Mouse (Mus musculus) embryonic facial prominence, embryonic 12.5 days (tissue): ENCODE results near the gene Odf3l1. TPM values are rescaled to one million over a fixed set of nuclear protein-coding genes. Genes with fewer than 3 reads are reported as not detected.

Source experiments
- ATAC-seq: fragments of 200-750 bp; cut with Nextera tagmentation; 2 replicates; pipeline ENCODE4 v1.8.0; 2017; ENCODE audit not compliant: insufficient number of reproducible peaks, insufficient read depth, low FRiP score, low TSS enrichment
- H3K27ac ChIP-seq: fragments of 300-500 bp; sonication (generic); 2 replicates; pipeline ENCODE4 v1.5.1; 2016; ENCODE audit warnings: mild to moderate bottlenecking
- H3K27me3 ChIP-seq: fragments of 300-500 bp; sonication (generic); 2 replicates; pipeline ENCODE4 v1.6.1; 2016; ENCODE audit warnings: mild to moderate bottlenecking, moderate library complexity
- H3K36me3 ChIP-seq: fragments of 300-500 bp; sonication (generic); 2 replicates; pipeline ENCODE4 v1.6.1; 2016; ENCODE audit warnings: mild to moderate bottlenecking
- H3K4me1 ChIP-seq: fragments of 300-500 bp; sonication (generic); 2 replicates; pipeline ENCODE4 v1.6.1; 2016
- H3K4me2 ChIP-seq: fragments of 300-500 bp; sonication (generic); replicated peaks from 2 replicates; pipeline ENCODE4 v1.6.1; 2016; ENCODE audit warnings: mild to moderate bottlenecking, moderate library complexity
- H3K4me3 ChIP-seq: fragments of 300-500 bp; sonication (generic); 2 replicates; pipeline ENCODE4 v1.5.1; 2016; ENCODE audit warnings: mild to moderate bottlenecking
- H3K9ac ChIP-seq: fragments of 300-500 bp; sonication (generic); 2 replicates; pipeline ENCODE4 v1.6.1; 2016; ENCODE audit warnings: mild to moderate bottlenecking, moderate library complexity
- H3K9me3 ChIP-seq: fragments of 300-500 bp; sonication (generic); 2 replicates; pipeline ENCODE4 v1.6.1; 2016; ENCODE audit warnings: mild to moderate bottlenecking, moderate library complexity
- WGBS: fragments of 180-500 bp; shearing (Covaris S2); methylation state at CpG from one replicate; pipeline ENCODE4 v1.1.7; 2016; 5-methylcytosine and 5-hydroxymethylcytosine counted together
- polyA plus RNA-seq: library from polyadenylated mRNA; unstranded; fragments of >200 nt; fragmentation: Nextera tagmentation; extraction: Ambion mirVana; gene quantifications from 2 replicates; pipeline ENCODE4 v1.2.1, GENCODE M21; 2016

The Odf3l1 gene
- polyA plus RNA-seq, 1 experiment from 2014 or later = 0.40 TPM

- no peak overlapping the region for H3K9ac ChIP-seq
- no peak overlapping the region for H3K4me3 ChIP-seq
- H3K27ac ChIP-seq = no peak overlapping the region
- H3K4me1 ChIP-seq = no peaks in the 10 kb centered on the region
- H3K36me3 ChIP-seq = no peaks in the 10 kb centered on the region
- H3K9me3 ChIP-seq = no peaks in the 10 kb centered on the region
- ATAC-seq = no peak
- peaks cover 3% of the 10 kb centered on the region; the same call in 1 of the 2 replicates for H3K27me3 ChIP-seq
- no peak overlapping the region for H3K4me2 ChIP-seq
- 74% methylated on average over 5 of the region's 5 CpGs for WGBS
These were observed 23.8 kb downstream of the Odf3l1 start for GRCm38 (mm10) chr9:56840721-56841120.

GRCm38 (mm10) chr9:56835152-56835551 is 29.3 kb downstream of the Odf3l1 start:
- Histone ChIP-seq H3K27ac (no peak overlapping the region), H3K4me2 (no peak overlapping the region), H3K9me3 (no peaks in the 10 kb centered on the region), H3K27me3 (peaks cover 9% of the 10 kb centered on the region), H3K36me3 (no peaks in the 10 kb centered on the region), H3K9ac (no peak overlapping the region), H3K4me3 (no peak overlapping the region), H3K4me1 (peaks cover 9% of the 10 kb centered on the region; the same call in 1 of the 2 replicates)
- 79% methylated on average over 5 of the region's 5 CpGs for WGBS
- ATAC-seq = no peak

- Histone ChIP-seq H3K27ac (no peak overlapping the region), H3K36me3 (no peaks in the 10 kb centered on the region), H3K4me2 (no peak overlapping the region), H3K4me1 (peaks cover 12% of the 10 kb centered on the region; the same call in 1 of the 2 replicates), H3K9me3 (no peaks in the 10 kb centered on the region), H3K4me3 (no peak overlapping the region), H3K27me3 (peaks cover 9% of the 10 kb centered on the region), H3K9ac (no peak overlapping the region)
- 39% methylated on average over 6 of the region's 6 CpGs for WGBS
- no peak for ATAC-seq
These were observed 31.6 kb downstream of the Odf3l1 start for GRCm38 (mm10) chr9:56832900-56833299.

DNA sequence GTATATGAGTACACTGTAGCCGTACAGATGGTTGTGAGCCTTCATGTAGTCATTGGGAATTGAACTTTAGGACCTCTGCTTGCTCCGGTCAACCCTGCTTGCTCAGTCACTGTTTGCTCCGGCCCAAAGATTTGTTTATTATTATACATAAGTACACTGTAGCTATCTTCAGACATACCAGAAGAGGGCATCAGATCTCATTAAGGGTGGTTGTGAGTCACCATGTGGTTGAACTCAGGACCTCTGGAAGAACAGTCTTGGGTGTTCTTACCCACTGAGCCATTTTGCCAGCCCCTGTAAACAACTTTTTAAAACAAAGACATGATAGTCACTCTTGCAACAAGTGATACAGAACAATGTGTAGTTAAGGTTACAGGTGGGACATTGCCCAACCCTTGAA is 32.6 kb downstream of the Odf3l1 start:
- 71% methylated on average over 3 of the region's 3 CpGs for WGBS
- ATAC-seq = no peak
- no peaks in the 10 kb centered on the region for H3K36me3 ChIP-seq
- H3K27ac ChIP-seq = no peak overlapping the region
- no peak overlapping the region for H3K4me3 ChIP-seq
- no peak overlapping the region for H3K9ac ChIP-seq
- H3K4me2 ChIP-seq = no peak overlapping the region
- no peaks in the 10 kb centered on the region for H3K9me3 ChIP-seq
- H3K27me3 ChIP-seq = peaks cover 9% of the 10 kb centered on the region
- H3K4me1 ChIP-seq = peaks cover 12% of the 10 kb centered on the region; the same call in 1 of the 2 replicates

- peaks cover 20% of the 10 kb centered on the region for H3K4me1 ChIP-seq
- no peak overlapping the region for H3K4me2 ChIP-seq
- H3K27ac ChIP-seq = no peak overlapping the region
- H3K36me3 ChIP-seq = no peaks in the 10 kb centered on the region
- H3K4me3 ChIP-seq = no peak overlapping the region
- no peaks in the 10 kb centered on the region for H3K9me3 ChIP-seq
- no peak for ATAC-seq
- WGBS = 24% methylated on average over 4 of the region's 4 CpGs
- H3K27me3 ChIP-seq = peaks cover 15% of the 10 kb centered on the region
- no peak overlapping the region for H3K9ac ChIP-seq
These were observed 34.3 kb downstream of the Odf3l1 start for GRCm38 (mm10) chr9:56830162-56830561.

GRCm38 (mm10) chr9:56828841-56829240 is 35.6 kb downstream of the Odf3l1 start:
- WGBS = 83% methylated on average over 6 of the region's 6 CpGs
- H3K27me3 ChIP-seq = peaks cover 19% of the 10 kb centered on the region
- ATAC-seq = no peak
- no peaks in the 10 kb centered on the region for H3K36me3 ChIP-seq
- H3K4me3 ChIP-seq = no peak overlapping the region
- H3K9me3 ChIP-seq = no peaks in the 10 kb centered on the region
- no peak overlapping the region for H3K27ac ChIP-seq
- H3K9ac ChIP-seq = no peak overlapping the region
- H3K4me2 ChIP-seq = no peak overlapping the region
- peaks cover 20% of the 10 kb centered on the region for H3K4me1 ChIP-seq

DNA sequence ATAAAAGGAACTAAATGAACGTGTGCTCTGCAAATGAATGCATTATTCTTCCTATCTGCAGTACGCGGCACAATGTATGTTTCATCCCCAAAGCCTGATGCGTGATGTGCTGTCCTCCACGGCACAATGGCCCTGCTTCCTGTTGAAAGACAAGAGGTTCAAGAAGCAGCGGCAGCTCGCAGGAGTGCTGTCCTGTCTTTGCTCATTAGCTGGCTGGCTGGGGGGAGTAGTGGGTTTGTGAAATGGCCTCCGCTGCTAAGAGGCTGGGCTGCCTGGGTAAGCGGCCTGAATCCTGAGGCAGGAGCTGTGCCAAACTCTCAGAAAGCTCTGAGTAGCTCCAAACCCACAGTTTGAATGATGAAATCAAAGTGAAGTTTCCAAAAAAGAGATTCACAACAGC is 36.3 kb downstream of the Odf3l1 start:
- H3K36me3 ChIP-seq = no peaks in the 10 kb centered on the region
- H3K27me3 ChIP-seq = peaks cover 17% of the 10 kb centered on the region
- no peak overlapping the region for H3K4me3 ChIP-seq
- no peaks in the 10 kb centered on the region for H3K9me3 ChIP-seq
- no peak overlapping the region for H3K27ac ChIP-seq
- ATAC-seq = no peak
- no peak overlapping the region for H3K4me2 ChIP-seq
- peaks cover 20% of the 10 kb centered on the region for H3K4me1 ChIP-seq
- no peak overlapping the region for H3K9ac ChIP-seq
- WGBS = 37% methylated on average over 9 of the region's 9 CpGs

DNA sequence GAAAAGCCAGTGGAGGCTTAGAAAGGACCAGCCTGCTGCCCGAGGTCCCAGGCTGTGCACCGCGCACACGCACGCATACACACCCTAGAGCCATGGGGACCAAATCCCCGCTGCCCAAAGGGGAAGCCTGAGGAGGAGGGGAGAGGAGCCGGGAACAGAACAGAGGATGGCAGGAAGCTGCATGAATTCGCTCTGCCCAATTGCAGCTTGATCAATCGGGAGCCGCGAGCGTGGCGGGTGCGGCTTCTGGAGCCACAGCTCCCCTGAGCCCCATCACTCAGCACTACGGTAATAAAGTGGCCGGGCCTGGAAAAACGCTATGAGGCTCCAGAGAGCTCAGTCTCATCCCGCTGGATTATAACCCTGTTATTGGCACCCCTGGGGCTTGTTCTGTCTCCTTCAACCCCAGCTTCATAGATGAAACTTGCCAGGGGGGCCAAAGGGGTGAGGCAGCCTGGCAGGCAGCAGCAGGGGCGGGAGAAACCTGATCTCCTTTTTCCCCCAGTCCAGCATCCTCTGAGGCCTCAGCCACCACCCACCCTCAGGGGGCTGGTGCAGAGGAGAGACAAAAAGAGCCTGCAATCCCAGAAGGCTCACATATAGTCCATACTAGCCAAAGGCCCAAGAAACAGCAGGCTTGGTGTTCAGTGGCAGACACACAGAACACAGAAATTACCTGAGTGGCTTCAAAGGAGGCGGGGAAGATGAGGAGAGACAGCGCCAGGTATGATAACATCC is 38.8 kb downstream of the Odf3l1 start:
- peak; percentile 56; the same call in 1 of the 2 replicates for ATAC-seq

GRCm38 (mm10) chr9:56824900-56825299 is 39.6 kb downstream of the Odf3l1 start:
- H3K4me3 ChIP-seq = no peak overlapping the region
- peaks cover 8% of the 10 kb centered on the region; the same call in 1 of the 2 replicates for H3K4me1 ChIP-seq
- 2% methylated on average over 3 of the region's 3 CpGs for WGBS
- no peaks in the 10 kb centered on the region for H3K36me3 ChIP-seq
- H3K9ac ChIP-seq = no peak overlapping the region
- H3K27ac ChIP-seq = no peak overlapping the region
- peaks cover 9% of the 10 kb centered on the region; the same call in 1 of the 2 replicates for H3K27me3 ChIP-seq
- no peaks in the 10 kb centered on the region for H3K9me3 ChIP-seq
- peak overlapping the region; percentile 56; the same call in 1 of the 2 replicates for H3K4me2 ChIP-seq
- no peak for ATAC-seq

More for the DNA sequence above, 38.8 kb downstream of the Odf3l1 start:
- Histone ChIP-seq H3K27ac (no peak overlapping the region), H3K9ac (no peak overlapping the region), H3K36me3 (no peaks in the 10 kb centered on the region), H3K4me1 (peaks cover 16% of the 10 kb centered on the region), H3K4me2 (peak overlapping the region; percentile 56), H3K9me3 (no peaks in the 10 kb centered on the region), H3K4me3 (peak overlapping the region; percentile 22; the same call in 1 of the 2 replicates), H3K27me3 (peaks cover 9% of the 10 kb centered on the region; the same call in 1 of the 2 replicates)
- 11% methylated on average over 21 of the region's 21 CpGs for WGBS

GRCm38 (mm10) chr9:56810916-56811315 is 53.6 kb downstream of the Odf3l1 start:
- no peaks in the 10 kb centered on the region for H3K36me3 ChIP-seq
- no peak for ATAC-seq
- no peak overlapping the region for H3K4me2 ChIP-seq
- H3K27me3 ChIP-seq = no peaks in the 10 kb centered on the region
- H3K4me3 ChIP-seq = no peak overlapping the region
- no peak overlapping the region for H3K27ac ChIP-seq
- 0 out of 2 replicates have a peak, but pooled peaks cover 4% of the 10 kb centered on the region for H3K9me3 ChIP-seq
- H3K4me1 ChIP-seq = no peaks in the 10 kb centered on the region
- H3K9ac ChIP-seq = no peak overlapping the region
- 80% methylated on average over 1 of the region's 1 CpGs for WGBS

DNA sequence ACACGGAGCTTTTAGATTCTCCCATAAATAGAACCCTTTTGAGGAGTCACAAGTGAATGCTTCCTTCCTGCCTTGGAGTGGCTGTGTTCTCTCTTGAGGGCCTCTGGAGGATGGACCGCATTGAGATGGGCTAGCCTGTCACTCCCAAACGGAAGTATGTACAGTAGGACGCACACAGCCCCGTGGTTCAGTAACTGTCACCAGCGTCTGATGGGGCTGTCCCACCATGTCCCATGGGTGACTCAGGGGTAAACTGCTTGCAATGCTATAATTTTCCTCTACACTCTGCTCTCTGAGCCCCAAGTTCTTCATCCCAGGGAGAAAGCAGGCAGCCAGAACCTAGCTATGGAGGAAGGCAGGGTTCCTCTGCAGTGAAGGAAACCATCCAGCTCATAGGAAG is 56.5 kb downstream of the Odf3l1 start:
- no peak overlapping the region for H3K27ac ChIP-seq
- WGBS = 83% methylated on average over 6 of the region's 6 CpGs
- ATAC-seq = no peak
- H3K27me3 ChIP-seq = no peaks in the 10 kb centered on the region
- no peak overlapping the region for H3K4me2 ChIP-seq
- no peak overlapping the region for H3K9ac ChIP-seq
- 0 out of 2 replicates have a peak, but pooled peaks cover 4% of the 10 kb centered on the region for H3K9me3 ChIP-seq
- no peaks in the 10 kb centered on the region for H3K36me3 ChIP-seq
- no peaks in the 10 kb centered on the region for H3K4me1 ChIP-seq
- no peak overlapping the region for H3K4me3 ChIP-seq

GRCm38 (mm10) chr9:56803146-56803545 is 61.3 kb downstream of the Odf3l1 start:
- no peak for ATAC-seq
- Histone ChIP-seq H3K4me2 (no peak overlapping the region), H3K4me1 (no peaks in the 10 kb centered on the region), H3K36me3 (no peaks in the 10 kb centered on the region), H3K27ac (no peak overlapping the region), H3K4me3 (no peak overlapping the region), H3K27me3 (peaks cover 27% of the 10 kb centered on the region), H3K9ac (no peak overlapping the region), H3K9me3 (no peaks in the 10 kb centered on the region)
- WGBS = 85% methylated on average over 7 of the region's 7 CpGs
